Mouse (Mus musculus) limb, embryonic 12.5 days (tissue): ENCODE results near the gene Sox13. TPM values are rescaled to one million over a fixed set of nuclear protein-coding genes. Genes with fewer than 3 reads are reported as not detected.

Experiments
- ATAC-seq: fragments of 200-750 bp; cut with Nextera tagmentation; 2 replicates; pipeline ENCODE4 v1.8.0; 2017; ENCODE audit warnings: low read depth, moderate TSS enrichment; ENCODE audit not compliant: insufficient number of reproducible peaks, insufficient read depth, low FRiP score, low TSS enrichment
- H3K27ac ChIP-seq: fragments of 300-500 bp; sonication (generic); 2 replicates; pipeline ENCODE4 v1.5.1; 2016; ENCODE audit warnings: mild to moderate bottlenecking, moderate library complexity
- H3K27me3 ChIP-seq: fragments of 300-500 bp; sonication (generic); 2 replicates; pipeline ENCODE4 v1.6.1; 2016; ENCODE audit warnings: mild to moderate bottlenecking, moderate library complexity
- H3K36me3 ChIP-seq: fragments of 300-500 bp; sonication (generic); 2 replicates; pipeline ENCODE4 v1.6.1; 2016; ENCODE audit warnings: mild to moderate bottlenecking, moderate library complexity
- H3K4me1 ChIP-seq: fragments of 300-500 bp; sonication (generic); replicated peaks from 2 replicates; pipeline ENCODE4 v1.6.1; 2016
- H3K4me2 ChIP-seq: fragments of 300-500 bp; sonication (generic); 2 replicates; pipeline ENCODE4 v1.6.1; 2016; ENCODE audit warnings: mild to moderate bottlenecking, moderate library complexity
- H3K4me3 ChIP-seq: fragments of 300-500 bp; sonication (generic); replicated peaks from 2 replicates; pipeline ENCODE4 v1.5.1; 2016; ENCODE audit warnings: mild to moderate bottlenecking
- H3K9ac ChIP-seq: fragments of 300-500 bp; sonication (generic); replicated peaks from 2 replicates; pipeline ENCODE4 v1.6.1; 2016; ENCODE audit warnings: mild to moderate bottlenecking, moderate library complexity
- H3K9me3 ChIP-seq: fragments of 300-500 bp; sonication (generic); 2 replicates; pipeline ENCODE4 v1.6.1; 2016; ENCODE audit warnings: mild to moderate bottlenecking, moderate library complexity
- WGBS: fragments of 180-500 bp; shearing (Covaris S2); methylation state at CpG from one replicate; pipeline ENCODE4 v1.1.7; 2016; 5-methylcytosine and 5-hydroxymethylcytosine counted together
- polyA plus RNA-seq: library from polyadenylated mRNA; unstranded; fragments of >200 nt; fragmentation: Nextera tagmentation; extraction: Ambion mirVana; gene quantifications from 2 replicates; pipeline ENCODE4 v1.2.1, GENCODE M21; 2016

Gene Sox13
- 5.6 and 8.0 TPM in 2 replicates for polyA plus RNA-seq

GRCm38 (mm10) chr1:133423543-133424480 is at the start of gene Sox13:
Gene Sox13 (minus strand): TSS chr1:133424377.
- peak; percentile 70 for ATAC-seq
- peaks cover 18% of the 10 kb centered on the region for H3K27me3 ChIP-seq
- no peaks in the 10 kb centered on the region for H3K9me3 ChIP-seq
- H3K27ac ChIP-seq = peak within 1 kb of the TSS; percentile 88
- WGBS = under 1% methylated on average over 113 of the region's 128 CpGs
- peak within 1 kb of the TSS; percentile 84 for H3K9ac ChIP-seq
- H3K4me3 ChIP-seq = peak within 1 kb of the TSS; percentile 78
- no peaks in the 10 kb centered on the region for H3K36me3 ChIP-seq
- H3K4me2 ChIP-seq = peak within 1 kb of the TSS; percentile 99
- H3K4me1 ChIP-seq = peaks cover 27% of the 10 kb centered on the region

- H3K9me3 ChIP-seq = 0 out of 2 replicates have a peak, but pooled peaks cover 5% of the 10 kb centered on the region
- ATAC-seq = no peak
- 45% methylated on average over 2 of the region's 2 CpGs for WGBS
- H3K9ac ChIP-seq = no peak overlapping the region
- no peaks in the 10 kb centered on the region for H3K36me3 ChIP-seq
- no peak overlapping the region for H3K4me3 ChIP-seq
- no peaks in the 10 kb centered on the region for H3K27me3 ChIP-seq
- no peak overlapping the region for H3K27ac ChIP-seq
- peaks cover 24% of the 10 kb centered on the region for H3K4me1 ChIP-seq
- no peak overlapping the region for H3K4me2 ChIP-seq
Observed at GRCm38 (mm10) chr1:133471556-133471955, 47.4 kb upstream of the Sox13 start.

GRCm38 (mm10) chr1:133471086-133471485 is 46.9 kb upstream of the Sox13 start:
- no peak overlapping the region for H3K9ac ChIP-seq
- H3K36me3 ChIP-seq = no peaks in the 10 kb centered on the region
- H3K9me3 ChIP-seq = 0 out of 2 replicates have a peak, but pooled peaks cover under 1% of the 10 kb centered on the region
- no peaks in the 10 kb centered on the region for H3K27me3 ChIP-seq
- 61% methylated on average over 7 of the region's 7 CpGs for WGBS
- H3K4me3 ChIP-seq = no peak overlapping the region
- ATAC-seq = no peak
- peaks cover 24% of the 10 kb centered on the region for H3K4me1 ChIP-seq
- H3K4me2 ChIP-seq = no peak overlapping the region
- no peak overlapping the region for H3K27ac ChIP-seq

GRCm38 (mm10) chr1:133470242-133471025 is 46.3 kb upstream of the Sox13 start:
- H3K27me3 ChIP-seq = no peaks in the 10 kb centered on the region
- H3K27ac ChIP-seq = no peak overlapping the region
- H3K36me3 ChIP-seq = no peaks in the 10 kb centered on the region
- no peaks in the 10 kb centered on the region for H3K9me3 ChIP-seq
- WGBS = 67% methylated on average over 10 of the region's 10 CpGs
- no peak overlapping the region for H3K4me3 ChIP-seq
- ATAC-seq = no peak
- no peak overlapping the region for H3K9ac ChIP-seq
- H3K4me1 ChIP-seq = peaks cover 24% of the 10 kb centered on the region
- no peak overlapping the region for H3K4me2 ChIP-seq

GRCm38 (mm10) chr1:133469213-133469612 is 45.0 kb upstream of the Sox13 start:
- Histone ChIP-seq H3K9ac (no peak overlapping the region), H3K4me3 (no peak overlapping the region), H3K36me3 (no peaks in the 10 kb centered on the region), H3K4me1 (peaks cover 24% of the 10 kb centered on the region), H3K27me3 (no peaks in the 10 kb centered on the region), H3K27ac (no peak overlapping the region), H3K9me3 (no peaks in the 10 kb centered on the region), H3K4me2 (no peak overlapping the region)
- WGBS = 75% methylated on average over 4 of the region's 4 CpGs
- ATAC-seq = no peak

- Histone ChIP-seq H3K9me3 (no peaks in the 10 kb centered on the region), H3K9ac (no peak overlapping the region), H3K27me3 (no peaks in the 10 kb centered on the region), H3K4me1 (peaks cover 24% of the 10 kb centered on the region), H3K36me3 (no peaks in the 10 kb centered on the region), H3K4me3 (no peak overlapping the region), H3K27ac (0 out of 2 replicates have a peak overlapping the region, but pooled peaks have one; percentile 32), H3K4me2 (no peak overlapping the region)
- 22% methylated on average over 6 of the region's 6 CpGs for WGBS
- ATAC-seq = no peak
Observed at GRCm38 (mm10) chr1:133468751-133469150, 44.6 kb upstream of the Sox13 start.

- Histone ChIP-seq H3K4me3 (no peak overlapping the region), H3K9me3 (no peaks in the 10 kb centered on the region), H3K27ac (0 out of 2 replicates have a peak overlapping the region, but pooled peaks have one; percentile 23), H3K4me2 (no peak overlapping the region), H3K27me3 (no peaks in the 10 kb centered on the region), H3K9ac (no peak overlapping the region), H3K36me3 (no peaks in the 10 kb centered on the region), H3K4me1 (peaks cover 24% of the 10 kb centered on the region)
- ATAC-seq = no peak
- 65% methylated on average over 8 of the region's 8 CpGs for WGBS
Observed at GRCm38 (mm10) chr1:133467905-133468304, 43.7 kb upstream of the Sox13 start.

GRCm38 (mm10) chr1:133463138-133463537 is 39.0 kb upstream of the Sox13 start:
- no peak for ATAC-seq
- Histone ChIP-seq H3K4me1 (peaks cover 4% of the 10 kb centered on the region; the same call in 1 of the 2 replicates), H3K9me3 (no peaks in the 10 kb centered on the region; the same call in 1 of the 2 replicates), H3K36me3 (no peaks in the 10 kb centered on the region), H3K4me2 (no peak overlapping the region), H3K27ac (no peak overlapping the region), H3K27me3 (no peaks in the 10 kb centered on the region), H3K4me3 (no peak overlapping the region), H3K9ac (no peak overlapping the region)
- 86% methylated on average over 5 of the region's 5 CpGs for WGBS

- no peaks in the 10 kb centered on the region for H3K36me3 ChIP-seq
- ATAC-seq = no peak
- H3K27me3 ChIP-seq = no peaks in the 10 kb centered on the region
- H3K9ac ChIP-seq = no peak overlapping the region
- no peak overlapping the region for H3K4me2 ChIP-seq
- no peak overlapping the region for H3K4me3 ChIP-seq
- no peaks in the 10 kb centered on the region for H3K4me1 ChIP-seq
- H3K27ac ChIP-seq = no peak overlapping the region
- no peaks in the 10 kb centered on the region; the same call in 1 of the 2 replicates for H3K9me3 ChIP-seq
Observed at GRCm38 (mm10) chr1:133460996-133461395, 36.8 kb upstream of the Sox13 start.

- H3K27me3 ChIP-seq = no peaks in the 10 kb centered on the region; the same call in 1 of the 2 replicates
- ATAC-seq = no peak
- H3K4me1 ChIP-seq = peaks cover 10% of the 10 kb centered on the region; the same call in 1 of the 2 replicates
- H3K36me3 ChIP-seq = no peaks in the 10 kb centered on the region
- no peak overlapping the region for H3K4me2 ChIP-seq
- no peak overlapping the region for H3K4me3 ChIP-seq
- no peak overlapping the region for H3K27ac ChIP-seq
- no peaks in the 10 kb centered on the region; the same call in 1 of the 2 replicates for H3K9me3 ChIP-seq
- H3K9ac ChIP-seq = no peak overlapping the region
- WGBS = 63% methylated on average over 2 of the region's 2 CpGs
Observed at GRCm38 (mm10) chr1:133456097-133456496, 31.9 kb upstream of the Sox13 start.
